Mouse (Mus musculus): ENCODE measurements around the gene Hamp.

Hamp gene

DNA sequence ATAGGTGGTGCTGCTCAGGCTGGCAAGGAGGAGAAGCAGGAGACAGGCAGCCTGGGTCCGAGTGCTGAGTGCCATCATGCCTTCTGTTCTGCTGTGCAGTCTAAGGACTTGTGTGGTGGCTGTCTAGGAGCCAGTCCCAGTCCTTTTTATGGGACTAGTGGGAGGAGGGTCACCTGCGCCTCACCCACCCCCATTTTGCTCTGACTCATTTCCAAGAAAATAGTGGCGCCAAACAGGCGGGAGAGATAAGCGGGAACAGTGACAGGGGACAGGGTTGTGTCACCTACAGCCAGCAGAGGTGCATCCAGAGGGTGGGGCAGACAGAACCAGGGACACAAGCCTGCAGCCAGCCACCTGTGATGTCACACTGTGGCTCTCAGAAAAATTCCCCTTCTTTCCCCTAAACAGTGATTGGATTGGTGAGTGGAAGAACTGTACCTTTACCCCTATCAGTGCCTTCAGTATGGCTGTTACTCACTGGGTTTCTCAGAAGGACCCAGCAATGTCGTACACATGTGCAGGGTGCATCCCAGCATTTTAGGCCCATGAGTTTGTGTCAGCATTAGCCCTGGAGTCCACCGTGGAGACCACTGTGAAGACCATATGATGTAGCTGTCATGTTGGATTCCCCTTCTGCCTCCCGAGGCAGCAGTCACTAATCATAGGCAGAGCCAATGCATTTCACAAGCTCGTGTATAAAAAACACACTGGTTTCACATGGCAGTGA, at the start of gene Hamp:
TSS of gene Hamp (minus strand) at position 124 of the 727 bp plus-strand sequence.
- no peak for DNase-seq (ENCODE audit: low spot score in 2 of 2)

DNA sequence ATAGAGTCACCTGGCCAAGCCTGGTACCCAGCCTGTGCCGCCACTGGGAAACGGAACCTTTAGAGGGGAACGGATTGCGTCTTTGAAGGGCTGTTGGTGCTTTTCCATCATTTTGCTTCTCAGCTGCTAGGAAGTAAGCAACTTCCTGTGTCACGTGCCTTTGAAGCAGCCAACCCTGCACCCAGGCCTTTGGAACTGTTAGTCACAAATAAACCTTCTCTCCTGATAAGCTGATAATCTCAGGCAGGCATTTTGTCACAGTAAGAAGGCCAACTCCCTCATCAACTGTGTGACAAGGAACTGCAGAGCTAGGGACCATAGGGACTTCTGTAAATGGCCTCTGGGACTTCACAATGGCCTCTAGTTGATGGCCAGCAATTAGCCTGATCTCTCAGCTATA, 48.3 kb upstream of the Hamp start:
- no peak for DNase-seq (ENCODE audit: low spot score in 2 of 2)

DNA sequence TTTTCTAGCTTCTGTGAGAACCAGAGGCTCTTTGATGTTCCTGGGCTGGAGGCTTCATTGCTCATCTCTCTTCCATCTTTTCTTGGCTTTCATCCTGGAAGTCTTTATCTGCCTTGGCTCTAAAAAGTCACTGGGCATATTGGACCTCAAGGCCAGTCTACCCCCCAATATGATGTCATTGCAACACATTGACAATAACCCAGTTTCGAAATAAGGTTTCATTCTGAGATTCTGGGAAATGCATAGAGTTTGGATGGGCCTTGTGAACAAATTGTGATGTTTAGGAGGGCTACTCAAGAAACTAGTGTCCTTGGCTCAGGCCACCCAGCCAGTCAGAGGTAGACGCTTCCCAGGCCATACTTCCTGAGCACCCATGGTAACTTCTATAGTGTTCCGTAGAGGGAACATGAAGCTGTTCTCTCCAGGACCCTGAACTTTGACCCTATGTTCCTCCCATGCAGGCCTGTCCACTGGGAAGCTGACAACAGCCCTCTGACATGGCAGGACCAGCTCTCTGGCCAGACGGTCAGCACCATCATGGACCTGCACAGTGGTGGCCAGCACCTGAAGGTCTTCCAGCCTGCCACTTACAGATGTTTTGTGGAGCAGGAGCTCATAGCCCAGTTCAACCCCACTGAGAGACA, 44.8 kb upstream of the Hamp start:
- DNase-seq (ENCODE audit: low spot score in 2 of 2) = no peak

DNA sequence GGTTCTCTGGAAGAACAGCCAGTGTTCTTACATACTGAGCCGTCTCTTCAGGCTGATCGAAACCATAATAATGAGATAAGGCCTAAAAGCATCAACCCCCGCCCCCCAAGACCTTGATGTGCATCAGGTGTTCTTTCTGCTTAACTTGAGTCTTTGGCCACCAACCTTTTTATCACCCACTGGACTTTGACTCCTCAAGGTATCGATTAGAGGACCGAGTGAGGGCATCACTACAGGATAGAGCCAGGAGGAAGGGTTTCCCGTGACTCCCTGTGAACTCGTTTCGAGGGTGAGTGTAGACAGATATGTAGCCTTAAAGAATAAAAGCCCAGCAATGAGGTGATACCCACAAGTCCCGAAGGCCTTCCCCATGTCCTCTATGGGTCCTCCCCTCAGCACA, 41.5 kb upstream of the Hamp start:
- no peak for DNase-seq (ENCODE audit: low spot score in 2 of 2)

DNA sequence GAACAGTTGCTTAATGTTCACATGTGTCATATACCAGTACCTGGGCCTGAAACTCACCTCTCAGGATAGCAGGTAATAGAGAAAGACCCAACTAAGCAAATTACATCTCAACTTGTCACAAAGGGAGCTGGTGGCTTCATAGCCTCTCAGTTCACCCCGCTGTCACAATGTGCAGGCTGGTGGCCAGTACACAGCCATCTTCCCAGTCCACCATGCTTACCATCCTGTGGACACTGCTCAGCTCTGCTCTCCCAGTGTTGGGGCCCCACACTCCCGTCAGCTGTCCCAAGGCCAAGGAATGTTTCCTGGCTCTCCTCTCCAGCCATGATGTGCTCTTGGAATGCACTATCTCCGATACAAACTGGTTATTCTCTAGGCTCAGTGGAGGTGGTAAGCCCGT, 37.9 kb upstream of the Hamp start:
- no peak for DNase-seq (ENCODE audit: low spot score in 2 of 2)

DNA sequence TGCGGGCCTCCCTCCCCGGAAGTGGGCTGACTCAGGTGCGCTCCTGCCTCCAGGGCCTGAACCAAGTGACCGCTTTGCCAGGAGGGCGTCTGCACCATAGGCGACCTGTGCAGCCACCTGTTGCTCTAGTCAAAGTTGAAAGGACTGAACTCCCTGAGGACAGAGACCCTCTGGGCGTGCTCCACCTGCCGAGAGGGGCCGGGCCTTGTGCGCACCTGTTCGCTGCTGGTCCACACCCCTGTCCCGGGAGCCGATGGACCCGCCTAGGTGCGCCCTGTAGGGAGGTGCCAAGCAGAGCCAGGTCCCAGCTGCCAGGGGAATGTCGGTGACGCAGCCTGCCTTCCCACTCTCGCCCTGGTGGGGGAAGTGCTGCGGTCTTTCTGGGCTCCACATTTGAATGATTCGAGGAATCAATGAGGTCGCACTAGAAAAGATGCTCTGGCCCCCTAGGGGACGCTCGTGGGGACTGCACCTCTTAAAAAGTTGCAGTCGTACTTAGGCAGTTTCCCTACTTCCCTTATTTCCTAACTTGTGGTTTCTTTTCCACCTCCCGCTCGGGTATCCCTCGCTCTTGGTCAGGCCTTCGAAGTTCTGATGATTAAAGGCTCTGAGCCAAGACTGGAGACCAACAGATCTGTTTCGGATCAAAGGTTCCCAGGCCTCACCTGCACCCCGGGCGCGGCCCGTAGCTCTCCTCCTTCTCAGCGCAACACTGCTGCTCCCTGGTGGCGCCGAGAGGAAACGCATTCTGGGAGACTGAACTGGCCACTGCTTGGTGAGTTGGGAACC, 29.9 kb upstream of the Hamp start, which contains the start of gene Fam187b:
TSS of gene Fam187b (plus strand) at position 290 of the 789 bp plus-strand sequence.
- peak; percentile 68 to 79 for DNase-seq (ENCODE audit: low spot score in 2 of 2)

DNA sequence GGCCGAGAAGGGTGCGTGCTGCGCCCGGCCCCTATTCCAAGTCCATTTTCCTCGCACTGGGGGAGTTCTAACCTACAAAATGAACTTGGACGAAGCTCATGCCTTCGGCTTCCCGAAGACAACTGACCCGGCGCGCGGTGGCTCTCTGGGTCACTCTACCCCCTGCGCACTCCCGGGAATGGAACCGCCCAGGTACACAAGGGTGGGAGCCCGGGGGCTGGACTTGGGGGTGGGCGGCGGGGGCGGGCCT, 29.3 kb upstream of the Hamp start, which contains the start of gene Lsr:
TSS of gene Lsr (minus strand) at position 214 of the 250 bp plus-strand sequence.
- DNase-seq (ENCODE audit: low spot score in 2 of 2) = no peak

DNA sequence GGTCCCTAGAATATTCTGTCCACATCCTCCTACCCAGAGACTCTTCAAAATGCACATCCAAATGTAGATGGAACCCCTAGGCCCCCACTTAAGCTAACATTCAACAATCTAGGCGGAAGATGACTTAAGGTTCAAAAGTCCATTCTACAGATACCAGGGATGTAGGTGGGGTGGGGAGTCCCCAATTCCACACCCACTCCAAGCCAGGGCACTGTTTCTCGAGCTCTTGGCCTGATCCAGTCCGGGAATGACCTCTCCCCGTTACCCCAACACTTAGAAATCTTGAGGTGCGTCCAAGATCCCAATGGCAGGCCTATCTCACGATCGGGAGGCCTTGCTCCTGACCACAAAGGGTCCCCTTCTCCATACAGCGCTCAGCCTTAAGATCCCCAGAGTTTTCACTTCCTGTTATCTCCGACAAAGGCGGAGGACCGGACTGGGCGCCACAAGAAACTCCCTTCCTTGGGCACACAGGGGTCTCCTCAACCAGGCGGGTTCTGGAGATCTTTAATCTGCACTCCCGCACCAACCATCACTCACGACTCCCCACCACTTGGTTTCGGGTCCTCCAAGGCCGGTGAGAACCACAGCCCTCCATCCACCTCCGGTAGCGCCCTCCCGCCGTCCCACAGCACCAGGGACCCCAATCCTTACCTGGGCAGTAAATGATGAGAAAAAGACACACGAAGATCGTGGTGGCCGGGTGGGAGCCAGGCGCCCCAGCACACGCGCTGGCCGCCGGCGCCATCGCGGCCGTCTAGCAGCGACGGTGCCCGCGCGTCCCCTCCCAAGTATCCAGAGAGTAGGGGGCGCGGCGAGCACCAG, 28.8 kb upstream of the Hamp start:
- no peak for DNase-seq (ENCODE audit: low spot score in 2 of 2)

DNA sequence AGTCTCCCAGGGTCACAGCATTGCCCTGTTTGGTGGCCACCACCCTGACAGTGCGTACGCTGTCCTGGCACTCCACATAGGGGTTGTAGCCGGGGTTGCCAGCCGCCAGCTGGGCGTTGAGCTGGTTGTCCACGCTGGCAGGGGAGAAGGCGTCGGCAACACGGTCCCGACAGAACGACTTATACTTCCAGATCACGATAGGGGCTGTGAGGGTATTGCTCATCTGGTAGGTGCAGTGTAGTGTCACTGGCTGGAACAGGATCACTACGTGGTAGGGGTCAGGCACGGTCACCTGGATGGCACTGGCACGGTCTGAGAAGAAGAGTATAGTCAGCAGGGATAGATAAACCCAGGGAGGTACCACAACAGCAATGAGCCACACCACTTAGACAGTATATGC, 28.1 kb upstream of the Hamp start:
- DNase-seq (ENCODE audit: low spot score in 2 of 2) = no peak

DNA sequence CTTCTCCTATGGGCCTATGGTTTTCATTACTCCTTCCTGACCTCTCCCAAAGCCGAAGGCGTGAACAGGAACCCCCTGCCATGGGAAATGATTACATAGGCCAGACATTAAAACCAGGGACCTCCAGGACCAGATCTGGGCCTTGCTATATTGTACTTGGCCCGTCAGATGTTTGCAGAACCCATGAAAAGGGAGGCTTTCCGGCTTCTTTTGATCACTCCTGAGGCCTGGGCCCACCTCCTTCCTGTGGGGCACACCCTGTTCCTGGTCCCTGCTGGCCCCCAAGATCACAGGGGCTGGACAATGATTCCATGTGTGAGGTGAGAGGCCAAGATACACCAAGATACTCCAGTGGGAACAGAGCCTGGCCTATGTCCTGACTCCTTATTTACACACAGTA, 25.3 kb upstream of the Hamp start:
- DNase-seq (ENCODE audit: low spot score in 2 of 2) = no peak

DNA sequence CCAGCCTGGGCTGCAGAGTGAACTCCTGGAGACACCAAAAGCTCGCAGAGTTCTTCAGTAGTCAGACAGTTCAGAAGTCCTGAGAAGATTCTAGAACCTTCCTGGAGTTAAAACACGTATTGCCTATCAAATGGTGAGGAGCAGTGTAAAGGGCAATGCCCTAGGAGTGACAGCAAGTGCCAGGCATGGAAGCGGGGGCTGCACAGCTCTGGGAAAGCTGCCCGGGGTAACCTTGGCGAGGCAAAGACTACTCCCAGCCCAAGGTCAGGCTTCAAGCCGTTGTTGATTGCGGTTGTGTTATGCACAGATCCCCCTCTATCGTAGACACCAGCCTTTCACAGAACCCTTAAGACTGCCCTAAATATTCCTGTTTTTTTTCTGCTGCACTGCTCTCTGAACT, 24.8 kb upstream of the Hamp start:
- no peak for DNase-seq (ENCODE audit: low spot score in 2 of 2)

DNA sequence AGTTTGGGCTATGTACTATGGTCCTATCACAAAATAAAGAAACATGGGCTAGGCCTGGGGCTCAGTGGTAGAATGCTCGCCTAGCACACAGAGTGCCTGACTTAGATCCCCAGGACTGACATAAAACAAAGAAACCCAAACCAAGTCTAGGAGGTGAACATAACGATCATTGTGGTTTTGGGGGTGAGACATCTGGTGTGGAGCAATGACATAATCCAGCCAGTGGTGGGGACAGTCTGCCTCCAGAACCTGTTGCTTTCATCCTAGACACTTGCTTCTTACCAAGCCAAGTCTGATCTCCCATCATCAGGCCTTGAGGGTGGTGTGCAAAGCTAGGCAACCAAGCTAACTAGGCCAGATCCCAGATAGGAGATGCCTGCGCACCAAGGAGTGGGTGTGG, 22.8 kb upstream of the Hamp start:
- DNase-seq (ENCODE audit: low spot score in 2 of 2) = no peak

DNA sequence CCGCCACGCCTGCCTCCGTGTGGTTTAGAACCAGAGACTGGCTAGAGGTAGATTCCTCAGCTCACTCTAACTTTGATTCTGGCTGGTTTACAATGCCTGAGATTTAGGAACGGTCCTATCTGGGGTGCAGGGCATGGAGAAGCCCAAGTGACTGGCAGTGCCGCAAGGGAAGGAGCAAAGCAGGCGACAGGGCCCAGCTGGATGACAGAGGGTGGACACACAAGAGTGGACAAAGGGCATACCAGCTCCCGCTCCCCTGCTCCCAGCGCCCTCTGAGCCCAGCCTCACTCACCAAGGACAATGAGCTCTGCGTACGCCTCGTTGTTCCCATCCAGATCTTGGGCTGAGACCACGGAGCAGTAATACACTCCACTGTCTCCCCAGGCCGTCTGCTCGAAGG, 21.8 kb upstream of the Hamp start:
- DNase-seq (ENCODE audit: low spot score in 2 of 2) = no peak

DNA sequence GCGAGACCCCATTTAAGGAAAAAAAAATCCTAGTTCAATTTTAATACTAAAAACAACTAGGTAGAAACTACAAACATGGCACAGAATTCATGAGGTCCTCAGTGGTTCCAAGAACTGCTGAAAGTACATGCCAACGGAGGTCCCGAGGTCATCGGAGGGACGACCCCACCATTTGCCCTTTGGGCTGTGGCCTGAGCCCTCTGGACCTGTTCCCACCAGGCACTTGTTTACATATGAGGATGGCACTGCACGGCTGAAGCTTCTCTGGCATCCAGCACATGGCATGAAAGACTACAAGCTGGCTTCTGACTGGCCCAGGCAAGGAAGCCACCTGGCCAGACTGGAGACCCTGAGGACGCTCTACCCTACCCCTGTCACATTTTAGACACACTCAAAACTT, 20.5 kb upstream of the Hamp start:
- DNase-seq (ENCODE audit: low spot score in 2 of 2) = no peak

DNA sequence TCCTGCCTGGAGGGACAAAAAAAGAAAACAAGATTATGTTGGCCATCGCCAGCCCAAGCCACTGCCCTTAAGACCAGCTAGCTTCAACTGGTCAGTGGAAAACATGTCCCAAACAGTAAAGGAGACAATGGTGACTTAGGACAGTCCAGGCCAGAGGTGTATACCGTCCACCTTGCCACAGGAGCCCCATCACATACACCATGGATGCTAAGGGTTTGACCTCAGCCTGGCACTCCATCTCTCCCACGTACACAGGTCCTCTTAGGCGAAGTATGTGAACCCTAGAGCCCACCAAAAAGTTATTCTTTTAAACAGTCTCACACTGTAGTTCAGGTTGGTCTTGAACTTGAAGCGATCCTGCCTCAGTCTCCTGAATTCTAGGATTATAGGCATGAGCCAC, 19.0 kb upstream of the Hamp start:
- DNase-seq (ENCODE audit: low spot score in 2 of 2) = no peak

DNA sequence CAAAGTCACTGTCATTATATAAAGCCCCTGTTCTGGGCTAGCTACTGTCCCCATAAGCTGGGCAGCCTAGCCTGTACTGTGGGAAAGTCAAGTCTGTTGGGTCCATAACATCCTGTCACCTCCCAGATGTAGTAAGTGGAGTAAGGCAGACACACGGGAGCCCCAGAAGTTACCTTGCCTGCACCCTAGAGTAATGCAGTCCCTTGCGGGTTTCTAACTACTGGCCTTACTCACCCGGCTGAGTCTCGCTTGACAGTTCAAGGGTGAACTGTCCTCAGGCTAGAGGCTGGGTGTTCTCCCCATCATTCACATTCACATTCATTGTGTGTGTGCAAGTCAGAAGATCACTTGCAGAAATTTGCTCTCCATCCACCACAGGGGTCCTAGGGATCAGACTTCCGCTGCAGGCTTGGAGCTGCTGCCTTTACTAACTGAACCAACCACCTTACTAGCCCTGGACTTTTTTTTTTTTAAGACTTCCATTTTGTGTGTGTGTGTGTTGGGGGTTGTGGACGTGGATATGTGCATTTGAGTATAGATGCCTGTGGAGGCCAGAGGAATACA, 16.0 kb upstream of the Hamp start:
- no peak for DNase-seq (ENCODE audit: low spot score in 2 of 2)

DNA sequence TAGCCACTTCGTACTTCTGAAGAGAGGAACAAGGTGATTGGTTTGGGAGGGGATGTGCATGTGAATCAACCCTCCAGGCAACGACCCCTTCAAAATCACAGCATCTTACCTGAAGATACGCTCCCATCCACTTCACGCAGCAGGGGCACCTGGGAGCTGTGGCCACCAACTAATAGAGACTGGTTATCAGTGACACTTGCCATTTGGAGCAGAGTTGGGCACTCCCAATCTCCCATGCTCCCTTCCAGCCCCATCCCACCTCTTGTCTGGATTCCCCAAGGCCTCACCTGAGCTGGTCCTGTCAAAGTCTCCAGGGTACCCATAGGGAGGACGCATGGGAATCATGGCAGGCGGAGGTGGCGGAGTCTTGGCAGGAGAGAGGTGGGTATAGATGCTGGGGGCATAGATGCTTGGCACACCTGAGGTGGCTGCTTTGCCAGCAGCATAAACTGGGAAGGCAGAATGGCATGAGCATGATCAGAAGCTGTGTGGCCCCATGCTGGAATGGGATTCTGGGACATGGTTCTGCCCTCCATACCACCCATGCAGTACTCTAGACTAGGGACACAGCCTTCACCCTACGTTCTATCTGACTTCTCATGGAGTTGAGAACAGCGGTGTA, 15.1 kb upstream of the Hamp start:
- DNase-seq (ENCODE audit: low spot score in 2 of 2) = no peak

DNA sequence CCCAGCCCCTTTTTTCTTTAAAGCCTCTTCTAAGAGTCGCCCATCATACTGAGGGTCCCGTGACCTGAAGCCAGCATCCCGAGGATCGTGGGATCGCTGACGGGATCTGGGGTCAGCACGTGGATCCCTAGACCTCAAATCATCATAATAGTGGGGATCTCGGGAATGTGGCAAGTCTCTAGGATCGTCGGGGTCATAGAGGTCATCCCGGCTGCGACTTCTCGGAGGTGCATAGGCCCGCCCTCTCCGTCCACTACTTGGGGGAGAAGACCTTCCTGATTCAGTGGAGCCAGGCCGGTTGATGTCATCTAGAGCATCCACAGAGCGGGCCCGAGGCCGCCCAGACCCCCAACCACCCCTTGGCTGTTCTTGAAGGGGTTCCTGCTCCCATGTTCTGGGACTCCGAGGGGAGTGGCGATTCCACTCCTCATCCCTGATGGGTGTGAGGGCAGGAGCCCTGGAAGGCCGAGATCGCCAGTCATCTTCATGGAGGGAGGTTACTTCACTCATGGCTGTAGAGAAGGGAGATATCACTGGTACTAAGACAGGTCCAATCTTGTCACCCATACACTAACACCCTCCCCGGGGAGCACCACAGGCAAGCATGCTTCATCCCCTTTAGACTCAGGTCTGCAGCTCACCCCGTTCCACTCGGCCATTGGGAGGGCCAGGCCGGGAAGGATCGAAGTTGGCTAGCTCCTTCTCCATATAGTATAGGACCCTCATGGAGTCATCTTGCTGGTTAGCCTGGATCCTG, 14.5 kb upstream of the Hamp start:
- no peak for DNase-seq (ENCODE audit: low spot score in 2 of 2)

DNA sequence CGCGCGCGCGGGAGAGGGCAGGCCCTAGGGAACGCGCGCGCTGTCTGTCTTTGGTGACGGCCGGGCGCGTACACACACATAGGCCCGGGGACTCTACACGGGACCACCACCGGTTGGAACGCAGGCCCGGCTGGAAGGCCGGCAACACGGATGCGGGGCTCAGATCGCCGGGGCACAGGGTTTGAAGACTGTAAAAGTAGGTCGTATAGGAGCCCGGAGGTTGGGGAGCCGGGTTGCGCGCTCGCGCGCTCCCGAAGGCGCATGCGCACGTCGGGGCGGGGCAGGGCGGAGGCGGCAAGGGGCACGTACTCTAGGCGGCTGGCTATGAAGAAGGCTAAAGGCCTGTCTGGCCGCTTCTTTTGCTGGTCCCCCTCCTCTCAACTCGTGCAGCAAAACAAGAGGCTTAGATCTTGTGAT, 13.5 kb upstream of the Hamp start:
- peak; percentile 85 to 93 for DNase-seq (ENCODE audit: low spot score in 2 of 2)

DNA sequence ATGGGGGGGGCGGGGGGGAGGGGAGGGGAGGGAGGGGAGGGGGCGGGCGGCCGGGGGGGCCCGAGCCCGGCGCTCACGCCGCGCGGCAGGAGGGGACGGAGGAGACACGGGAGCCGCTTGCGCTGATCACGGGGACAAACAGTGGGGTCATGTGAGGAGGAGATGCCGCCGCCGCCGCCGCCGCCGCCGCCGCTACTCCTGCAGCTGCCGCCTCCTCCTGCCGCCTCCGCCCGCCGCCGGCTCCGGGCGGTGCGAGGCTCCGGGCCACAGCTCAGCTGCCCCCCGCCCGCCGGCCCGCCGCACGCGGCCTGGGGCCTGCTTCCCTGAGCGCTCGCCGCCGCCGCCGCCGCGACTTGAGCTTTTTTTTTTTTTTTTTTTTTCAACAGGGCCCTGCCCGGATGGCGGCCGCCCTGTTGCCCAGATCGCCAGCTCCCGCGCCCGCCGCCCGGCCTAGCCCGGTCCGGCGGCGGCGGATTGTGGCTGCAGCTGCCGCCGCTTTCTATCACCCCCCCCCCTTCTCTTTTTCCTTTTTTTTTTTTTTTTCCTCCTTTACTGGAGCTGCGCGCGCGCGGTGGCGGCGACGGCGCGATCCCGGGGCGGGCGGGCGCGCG, 13.0 kb upstream of the Hamp start, which contains the start of gene Usf2:
TSS of gene Usf2 (minus strand) at position 48 of the 611 bp plus-strand sequence.
- peak; percentile 63 to 67 for DNase-seq (ENCODE audit: low spot score in 2 of 2)

All from right cerebral cortex, adult 2 months (tissue).